Mouse (Mus musculus) embryonic facial prominence, embryonic 10.5 days (tissue): ENCODE data around the gene Ccdc3. TPM values are rescaled to one million over a fixed set of nuclear protein-coding genes. Genes with fewer than 3 reads are reported as not detected.

ENCODE experiments used
- DNase-seq: peaks from one replicate; pipeline ENCODE4 v3.0.0-alpha.2; 2017; ENCODE audit warnings: low spot score
- H3K27ac ChIP-seq: fragments of 300-500 bp; sonication (generic); replicated peaks from 2 replicates; pipeline ENCODE4 v1.5.1; 2016; ENCODE audit warnings: mild to moderate bottlenecking
- H3K27me3 ChIP-seq: fragments of 300-500 bp; sonication (generic); replicated peaks from 2 replicates; pipeline ENCODE4 v1.6.1; 2016; ENCODE audit warnings: low read depth, mild to moderate bottlenecking; ENCODE audit not compliant: poor library complexity, severe bottlenecking
- H3K36me3 ChIP-seq: fragments of 300-500 bp; sonication (generic); replicated peaks from 2 replicates; pipeline ENCODE4 v1.6.1; 2016; ENCODE audit warnings: mild to moderate bottlenecking, moderate library complexity
- H3K4me1 ChIP-seq: fragments of 300-500 bp; sonication (generic); 2 replicates; pipeline ENCODE4 v1.6.1; 2016
- H3K4me3 ChIP-seq: fragments of 300-500 bp; sonication (generic); 2 replicates; pipeline ENCODE4 v1.5.1; 2016; ENCODE audit warnings: mild to moderate bottlenecking, moderate library complexity
- H3K9me3 ChIP-seq: fragments of 300-500 bp; sonication (generic); 2 replicates; pipeline ENCODE4 v1.6.1; 2016; ENCODE audit warnings: mild to moderate bottlenecking
- WGBS: fragments of 180-500 bp; shearing (Covaris S2); methylation state at CpG from one replicate; pipeline ENCODE4 v1.1.7; 2016; 5-methylcytosine and 5-hydroxymethylcytosine counted together
- polyA plus RNA-seq: library from polyadenylated mRNA; unstranded; fragments of >200 nt; fragmentation: Nextera tagmentation; extraction: Ambion mirVana; gene quantifications from 2 replicates; pipeline ENCODE4 v1.2.1, GENCODE M21; 2016

Gene Ccdc3
- polyA plus RNA-seq, 1 experiment from 2014 or later = 1.8 TPM

DNA sequence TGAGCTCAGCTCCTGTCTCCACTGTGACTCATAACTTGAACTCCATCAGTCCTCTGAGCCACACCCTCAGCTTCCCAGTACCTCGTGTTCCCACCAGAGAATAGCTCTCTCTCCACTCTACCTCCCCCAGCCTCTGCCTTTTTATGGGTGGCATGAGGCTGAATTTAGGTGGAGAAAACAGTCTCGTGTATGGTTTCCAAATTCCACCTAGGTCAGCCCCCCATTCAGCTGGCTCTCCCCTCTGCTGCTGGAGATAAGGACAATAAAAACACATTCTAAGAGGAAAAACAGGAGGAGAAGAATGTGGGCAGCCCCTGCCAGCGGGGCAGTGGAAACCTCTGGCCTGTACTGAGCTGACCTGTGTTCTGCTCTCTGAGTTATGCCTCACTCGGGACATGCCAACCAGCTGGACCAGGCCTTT lies 28.4 kb downstream of the Ccdc3 start:
- H3K9me3 ChIP-seq = no peaks in the 10 kb centered on the region
- WGBS = 76% methylated on average over 4 of the region's 4 CpGs
- H3K27ac ChIP-seq = no peak overlapping the region
- H3K36me3 ChIP-seq = no peaks in the 10 kb centered on the region
- H3K4me1 ChIP-seq = 0 out of 2 replicates have a peak, but pooled peaks cover 5% of the 10 kb centered on the region
- H3K4me3 ChIP-seq = no peak overlapping the region
- DNase-seq = no peak
- H3K27me3 ChIP-seq = no peaks in the 10 kb centered on the region

DNA sequence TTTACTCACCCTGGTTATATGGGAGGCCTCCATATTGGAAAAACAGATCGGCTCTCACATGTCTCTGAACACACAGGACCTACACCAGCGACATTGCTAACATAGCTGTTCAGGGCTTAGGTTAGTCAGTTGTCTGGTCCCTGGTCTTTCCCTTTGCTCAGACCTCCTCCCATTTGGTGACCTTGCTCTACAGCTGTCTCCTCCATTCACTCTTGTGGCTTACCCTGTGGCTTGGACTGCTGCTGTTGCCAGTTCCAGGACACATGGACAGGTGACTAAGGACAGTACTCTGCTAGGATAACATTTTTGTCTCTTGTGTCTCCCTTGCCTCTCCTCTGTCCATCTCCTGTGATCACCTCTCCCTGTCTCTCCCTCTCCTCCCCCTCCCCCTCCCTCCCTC lies 29.2 kb downstream of the Ccdc3 start:
- H3K27ac ChIP-seq = no peak overlapping the region
- no peaks in the 10 kb centered on the region for H3K36me3 ChIP-seq
- no peak for DNase-seq
- H3K4me3 ChIP-seq = no peak overlapping the region
- H3K27me3 ChIP-seq = no peaks in the 10 kb centered on the region
- 0 out of 2 replicates have a peak, but pooled peaks cover 2% of the 10 kb centered on the region for H3K4me1 ChIP-seq
- 94% methylated on average over 2 of the region's 2 CpGs for WGBS
- H3K9me3 ChIP-seq = no peaks in the 10 kb centered on the region

DNA sequence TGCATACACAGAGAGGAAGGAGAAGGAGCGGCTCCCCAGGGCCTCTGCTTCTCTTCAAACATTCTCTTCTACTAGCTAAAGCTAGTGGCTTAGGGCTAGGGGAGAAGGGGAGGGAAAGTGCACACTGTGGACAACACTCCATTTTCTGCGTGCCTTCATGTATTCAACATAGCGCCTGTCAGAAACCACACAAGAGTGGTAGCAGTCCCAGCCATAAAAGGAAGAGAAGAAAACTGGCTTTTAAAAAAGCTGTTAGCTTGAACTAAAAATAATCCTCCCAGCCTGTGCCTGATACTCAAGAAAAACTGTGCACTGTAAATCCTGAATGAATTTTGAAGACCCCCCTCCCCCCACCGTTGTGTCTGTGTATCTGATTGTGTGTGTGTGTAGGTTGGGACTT lies 33.2 kb downstream of the Ccdc3 start:
- Histone ChIP-seq H3K27ac (no peak overlapping the region), H3K9me3 (no peaks in the 10 kb centered on the region), H3K27me3 (no peaks in the 10 kb centered on the region), H3K4me1 (no peaks in the 10 kb centered on the region), H3K36me3 (no peaks in the 10 kb centered on the region), H3K4me3 (no peak overlapping the region)
- 84% methylated on average over 4 of the region's 4 CpGs for WGBS
- DNase-seq = no peak

DNA sequence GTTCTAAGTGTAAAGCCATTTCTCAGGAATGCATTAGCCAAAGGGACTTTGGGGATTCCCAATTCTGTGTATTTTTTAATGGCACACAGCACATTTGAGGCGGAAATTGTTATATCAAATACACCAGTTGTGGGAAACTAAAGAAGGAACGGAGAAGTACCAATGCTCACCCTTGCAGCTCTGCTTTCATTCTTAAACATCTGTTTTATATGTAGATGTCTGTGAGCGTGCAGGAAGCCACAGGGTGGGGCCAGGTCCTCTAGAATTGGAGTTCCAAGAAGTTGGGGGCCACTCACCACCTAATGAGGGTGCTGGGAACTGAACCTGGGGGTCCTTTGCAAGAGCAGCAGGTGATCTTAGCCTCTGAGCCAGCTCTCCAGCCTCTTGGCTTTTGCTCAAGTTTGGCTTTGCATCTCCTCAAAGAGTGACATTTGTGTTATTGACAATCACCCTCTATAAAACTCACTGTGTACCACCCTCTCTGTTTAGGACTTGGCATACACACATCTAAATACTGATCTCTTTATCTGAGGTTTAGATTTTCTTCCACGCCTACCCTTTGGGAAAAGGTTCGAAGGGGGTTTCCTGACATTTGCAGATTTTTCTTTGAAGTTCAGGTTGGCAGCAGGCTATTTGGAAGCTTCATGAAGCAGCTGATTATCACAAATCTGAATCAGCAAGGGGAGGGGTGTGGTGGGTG lies 33.9 kb downstream of the Ccdc3 start:
- WGBS = 79% methylated on average over 5 of the region's 5 CpGs
- DNase-seq = no peak
- Histone ChIP-seq H3K4me1 (no peaks in the 10 kb centered on the region), H3K9me3 (no peaks in the 10 kb centered on the region), H3K4me3 (no peak overlapping the region), H3K27ac (no peak overlapping the region), H3K36me3 (no peaks in the 10 kb centered on the region), H3K27me3 (no peaks in the 10 kb centered on the region)

DNA sequence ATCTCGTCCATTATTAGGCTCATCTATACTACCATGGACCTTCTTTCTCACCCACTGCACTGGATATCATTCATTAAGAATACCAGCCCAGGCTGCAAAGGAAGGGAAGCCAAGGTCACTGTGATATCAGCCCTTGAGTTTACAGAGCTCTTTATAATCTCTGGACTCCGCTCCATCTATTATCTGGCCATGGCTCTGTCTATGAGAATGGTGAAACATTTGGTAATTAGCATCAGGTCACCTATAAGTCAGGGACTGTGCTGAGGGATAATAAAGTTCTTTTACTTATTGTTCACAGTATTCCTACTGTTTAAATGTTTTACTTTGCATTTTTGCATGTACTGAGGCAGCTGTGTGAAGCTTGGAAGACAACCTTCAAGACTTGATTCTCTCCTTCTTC lies 35.2 kb downstream of the Ccdc3 start:
- no peak for DNase-seq
- 96% methylated on average over 2 of the region's 2 CpGs for WGBS
- H3K4me1 ChIP-seq = no peaks in the 10 kb centered on the region
- no peak overlapping the region for H3K4me3 ChIP-seq
- H3K27me3 ChIP-seq = no peaks in the 10 kb centered on the region
- H3K9me3 ChIP-seq = no peaks in the 10 kb centered on the region
- H3K36me3 ChIP-seq = no peaks in the 10 kb centered on the region
- no peak overlapping the region for H3K27ac ChIP-seq

DNA sequence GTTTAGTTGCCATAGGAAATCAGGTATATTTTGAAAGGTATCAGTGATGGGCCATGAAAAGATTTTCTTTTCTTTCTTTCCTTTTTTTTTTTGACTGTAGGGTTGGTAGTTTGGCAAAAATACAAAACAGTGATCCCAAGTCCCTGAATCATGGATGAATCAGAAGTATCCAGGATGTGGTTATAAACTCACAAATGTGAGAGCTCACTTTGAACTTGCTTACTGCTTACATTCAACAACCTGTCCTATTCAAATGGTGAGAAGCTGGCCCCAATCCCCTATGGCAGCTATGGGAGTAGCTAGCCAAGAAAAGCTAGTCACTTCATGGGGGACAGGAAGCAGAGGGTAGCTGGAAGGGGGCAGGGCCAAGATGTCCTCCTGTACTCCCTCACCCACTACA lies 37.1 kb downstream of the Ccdc3 start:
- no peak overlapping the region for H3K27ac ChIP-seq
- no peak overlapping the region for H3K4me3 ChIP-seq
- peaks cover 11% of the 10 kb centered on the region for H3K4me1 ChIP-seq
- no peak for DNase-seq
- no peaks in the 10 kb centered on the region for H3K9me3 ChIP-seq
- no peaks in the 10 kb centered on the region for H3K27me3 ChIP-seq
- no peaks in the 10 kb centered on the region for H3K36me3 ChIP-seq

DNA sequence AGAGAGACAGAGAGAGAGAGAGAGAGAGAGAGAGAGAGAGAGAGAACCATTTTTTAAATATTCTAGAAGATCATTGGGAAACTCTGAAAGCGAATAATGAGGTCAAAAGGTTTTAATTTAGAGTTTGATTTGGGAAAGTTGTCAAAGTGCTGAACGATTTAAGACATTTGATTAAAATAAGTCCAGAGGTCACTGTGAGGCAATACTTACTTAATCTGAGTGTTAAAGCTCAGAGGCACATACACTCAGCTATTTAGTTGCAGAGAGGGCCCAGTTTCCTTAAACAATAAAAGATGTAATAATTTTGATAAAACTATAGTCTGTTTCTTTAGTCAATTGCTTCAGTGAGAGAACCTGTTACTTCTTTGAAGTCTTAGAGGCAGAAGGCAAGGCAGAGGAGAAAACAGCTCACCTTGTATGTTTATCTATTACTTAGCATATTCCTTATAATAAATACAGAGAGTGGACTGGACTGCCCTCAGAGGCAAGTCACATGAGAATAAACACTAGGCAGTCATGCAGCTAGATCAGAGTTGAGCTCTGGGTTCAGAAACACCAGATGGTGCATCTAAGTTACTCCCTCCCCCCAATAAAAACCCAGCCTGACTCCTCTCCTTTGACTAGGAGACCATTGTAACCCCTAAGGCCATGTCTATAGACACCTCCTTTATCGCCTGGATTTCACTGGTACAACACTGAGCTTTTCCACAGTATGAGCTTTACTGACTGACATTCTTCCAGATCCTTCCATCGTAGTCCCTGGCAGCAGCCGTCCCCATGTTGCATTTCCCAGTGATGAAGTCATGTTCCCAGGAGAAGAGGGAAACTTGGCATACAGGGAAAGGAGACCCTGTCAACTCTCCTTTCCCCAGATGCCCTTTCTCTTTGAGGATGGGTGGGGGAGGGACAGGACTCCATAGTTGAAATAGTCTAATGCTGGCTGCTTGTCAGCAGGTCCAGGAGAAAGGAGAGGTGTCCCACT lies 44.2 kb downstream of the Ccdc3 start:
- Histone ChIP-seq H3K27ac (no peak overlapping the region), H3K36me3 (no peaks in the 10 kb centered on the region), H3K4me1 (peaks cover 21% of the 10 kb centered on the region), H3K27me3 (no peaks in the 10 kb centered on the region), H3K9me3 (no peaks in the 10 kb centered on the region), H3K4me3 (no peak overlapping the region)
- 74% methylated on average over 5 of the region's 5 CpGs for WGBS
- no peak for DNase-seq

DNA sequence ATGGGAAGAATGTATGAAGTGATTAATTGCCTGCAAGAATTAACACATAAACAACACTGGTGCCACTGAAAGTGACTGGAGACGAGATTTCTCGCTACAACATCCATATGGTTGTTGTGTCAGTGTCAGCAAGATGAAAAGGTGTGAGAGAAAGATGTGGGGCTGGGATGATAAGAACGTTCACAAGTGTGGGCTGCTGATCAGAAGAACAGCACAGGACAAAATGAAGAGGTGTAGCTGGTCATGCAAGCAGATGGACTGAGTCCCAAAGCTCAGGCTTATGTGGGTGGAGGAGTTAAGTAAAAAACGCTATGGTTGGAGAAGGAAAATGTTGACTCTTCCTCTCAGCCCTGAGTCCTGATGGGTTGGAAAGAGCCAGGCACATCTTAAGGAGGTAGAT lies 46.6 kb downstream of the Ccdc3 start:
- no peak overlapping the region for H3K27ac ChIP-seq
- 83% methylated on average over 4 of the region's 4 CpGs for WGBS
- H3K4me3 ChIP-seq = no peak overlapping the region
- H3K4me1 ChIP-seq = peaks cover 16% of the 10 kb centered on the region
- no peak for DNase-seq
- no peaks in the 10 kb centered on the region for H3K36me3 ChIP-seq
- H3K27me3 ChIP-seq = no peaks in the 10 kb centered on the region
- H3K9me3 ChIP-seq = no peaks in the 10 kb centered on the region

DNA sequence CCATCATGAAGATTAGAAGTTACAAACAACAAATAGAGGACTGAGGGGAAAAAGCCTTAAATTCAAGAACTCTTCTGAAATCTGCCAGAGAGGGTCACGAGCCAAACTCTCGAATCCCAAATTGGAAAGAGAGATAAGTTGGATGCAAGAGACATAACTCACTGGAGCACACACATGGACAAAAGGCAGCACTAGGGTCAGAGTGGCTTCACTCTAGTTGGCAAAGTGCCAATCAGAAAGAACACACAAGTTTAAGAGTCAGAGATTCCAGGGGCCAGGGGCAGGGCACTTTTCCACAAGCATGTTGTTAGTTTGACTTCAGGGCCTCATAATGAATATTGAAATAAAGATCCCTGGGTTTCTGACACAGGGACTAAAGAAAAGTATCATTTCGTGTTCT lies 48.1 kb downstream of the Ccdc3 start:
- Histone ChIP-seq H3K36me3 (no peaks in the 10 kb centered on the region), H3K4me3 (no peak overlapping the region), H3K27ac (no peak overlapping the region), H3K4me1 (peaks cover 3% of the 10 kb centered on the region; the same call in 1 of the 2 replicates), H3K9me3 (no peaks in the 10 kb centered on the region), H3K27me3 (no peaks in the 10 kb centered on the region)
- no peak for DNase-seq
- 81% methylated on average over 3 of the region's 3 CpGs for WGBS

DNA sequence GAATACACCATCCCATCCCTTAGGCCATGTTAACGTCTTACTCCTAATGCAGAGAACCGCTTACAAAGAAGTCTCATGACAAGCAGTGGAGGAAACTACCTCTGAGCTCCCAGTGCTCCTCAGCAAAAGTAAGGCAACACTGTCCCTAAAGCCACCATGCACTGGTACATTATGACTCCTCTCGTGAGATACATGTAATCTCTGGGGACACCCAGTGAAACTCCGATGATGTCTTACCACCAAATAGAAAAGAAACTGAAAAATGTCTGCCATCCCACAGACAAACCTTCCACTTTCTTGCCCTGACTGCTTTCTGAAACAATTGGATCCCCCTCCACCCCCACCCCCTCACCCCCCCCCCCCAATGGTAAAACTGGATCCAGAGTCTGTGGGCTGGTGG lies 54.6 kb downstream of the Ccdc3 start:
- H3K9me3 ChIP-seq = no peaks in the 10 kb centered on the region
- DNase-seq = no peak
- H3K27ac ChIP-seq = no peak overlapping the region
- no peaks in the 10 kb centered on the region for H3K27me3 ChIP-seq
- H3K4me1 ChIP-seq = peaks cover 4% of the 10 kb centered on the region; the same call in 1 of the 2 replicates
- no peaks in the 10 kb centered on the region for H3K36me3 ChIP-seq
- H3K4me3 ChIP-seq = no peak overlapping the region
- 87% methylated on average over 4 of the region's 4 CpGs for whole genome bisulfite sequencing

DNA sequence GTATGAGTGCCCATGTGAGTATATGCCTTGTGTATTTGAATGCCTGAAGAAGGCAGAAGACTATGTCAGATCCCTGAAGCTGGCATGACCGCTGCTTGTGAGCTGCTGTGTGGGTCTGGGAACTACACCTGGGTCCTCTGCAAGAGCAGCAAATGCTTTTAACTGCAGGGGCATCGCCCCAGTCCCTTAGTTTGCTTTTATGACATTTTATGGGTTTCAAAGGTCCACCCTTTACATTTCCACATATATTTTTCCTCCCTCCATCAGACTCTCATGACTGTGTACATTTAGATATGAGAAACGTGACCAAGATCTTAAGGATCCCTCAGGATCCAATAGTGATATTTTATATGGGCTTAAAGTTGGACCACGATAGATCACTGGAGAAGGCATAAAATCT lies 55.5 kb downstream of the Ccdc3 start:
- Histone ChIP-seq H3K27me3 (no peaks in the 10 kb centered on the region), H3K4me1 (peaks cover 4% of the 10 kb centered on the region; the same call in 1 of the 2 replicates), H3K9me3 (no peaks in the 10 kb centered on the region), H3K4me3 (no peak overlapping the region), H3K36me3 (no peaks in the 10 kb centered on the region), H3K27ac (no peak overlapping the region)
- 83% methylated on average over 4 of the region's 4 CpGs for WGBS
- no peak for DNase-seq

DNA sequence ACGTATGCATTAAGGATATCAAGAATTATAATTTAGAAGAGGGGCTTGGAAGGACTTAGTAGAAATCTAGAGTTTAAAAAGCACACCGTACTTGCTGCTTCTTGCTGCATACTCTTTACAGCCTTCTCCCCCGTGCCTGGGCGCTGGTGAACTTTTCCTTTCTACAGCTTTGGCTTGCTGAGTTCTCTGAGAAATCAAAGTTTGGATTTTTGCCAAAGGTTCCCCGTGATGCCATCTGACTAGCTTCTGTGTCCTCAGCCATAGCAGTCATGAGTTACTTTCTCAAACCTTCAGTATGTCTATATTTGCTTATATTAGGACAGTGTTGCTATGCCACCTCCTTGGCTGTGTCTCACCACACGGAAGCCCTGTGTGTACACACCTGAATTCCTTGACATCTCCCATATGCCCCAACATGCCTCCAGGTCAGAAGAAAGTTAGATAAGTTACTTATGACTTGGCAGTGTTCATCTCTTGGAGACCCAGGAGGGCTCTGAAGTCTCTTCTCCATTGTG lies 57.2 kb downstream of the Ccdc3 start:
- Histone ChIP-seq H3K4me1 (peaks cover 4% of the 10 kb centered on the region; the same call in 1 of the 2 replicates), H3K4me3 (no peak overlapping the region)
- 87% methylated on average over 6 of the region's 6 CpGs for WGBS

More for the DNA sequence above, 57.2 kb downstream of the Ccdc3 start:
- DNase-seq = no peak
- Histone ChIP-seq H3K27me3 (no peaks in the 10 kb centered on the region), H3K9me3 (no peaks in the 10 kb centered on the region), H3K27ac (no peak overlapping the region), H3K36me3 (no peaks in the 10 kb centered on the region)
